Mouse (Mus musculus) ES-Bruce4 (cell line): ENCODE results near the gene Pitpnm1. TPM values are rescaled to one million over a fixed set of nuclear protein-coding genes. Genes with fewer than 3 reads are reported as not detected.

Experiments
- H3K27ac ChIP-seq: 2 replicates; pipeline ENCODE4 v1.5.1; 2012; ENCODE audit warnings: low read length, inconsistent platforms; ENCODE audit not compliant: insufficient read depth
- H3K27me3 ChIP-seq: 2 replicates; pipeline ENCODE4 v1.6.1; 2012; ENCODE audit warnings: mild to moderate bottlenecking, low read length, inconsistent platforms; ENCODE audit not compliant: control insufficient read depth, poor library complexity, insufficient read depth, severe bottlenecking
- H3K36me3 ChIP-seq: 2 replicates; pipeline ENCODE4 v1.6.1; 2012; ENCODE audit warnings: inconsistent platforms, mild to moderate bottlenecking, low read length, moderate library complexity; ENCODE audit not compliant: control insufficient read depth, poor library complexity, insufficient read depth, severe bottlenecking
- H3K4me1 ChIP-seq: one replicate; pipeline ENCODE4 v1.8.1; 2011; ENCODE audit warnings: low read length; ENCODE audit not compliant: control insufficient read depth, insufficient read depth
- H3K4me3 ChIP-seq: 2 replicates; pipeline ENCODE4 v1.5.1; 2011; ENCODE audit warnings: low read depth, mild to moderate bottlenecking, low read length
- H3K9ac ChIP-seq: 2 replicates; pipeline ENCODE4 v1.6.1; 2012; ENCODE audit warnings: low read depth, mild to moderate bottlenecking, inconsistent platforms; ENCODE audit not compliant: poor library complexity, severe bottlenecking
- H3K9me3 ChIP-seq: replicated peaks from 2 replicates; pipeline ENCODE4 v1.6.1; 2012; ENCODE audit warnings: mild to moderate bottlenecking, low read length, inconsistent platforms; ENCODE audit not compliant: control insufficient read depth, poor library complexity, insufficient read depth, severe bottlenecking
- CTCF ChIP-seq: IDR thresholded peaks from one replicate; pipeline ENCODE4 v1.8.1; 2011; ENCODE audit warnings: low read depth, low read length
- EP300 ChIP-seq: IDR thresholded peaks from 2 replicates; pipeline ENCODE4 v1.6.1; 2011; ENCODE audit warnings: low read depth, low read length; ENCODE audit not compliant: insufficient read depth
- POLR2A ChIP-seq: IDR thresholded peaks from one replicate; pipeline ENCODE4 v1.8.1; 2011; ENCODE audit warnings: low read length; ENCODE audit not compliant: insufficient read depth
- polyA plus RNA-seq: library from polyadenylated mRNA; stranded (reverse); fragments of >200 nt; gene quantifications from 2 replicates; pipeline ENCODE4 v1.2.4, GENCODE M21; 2011; ENCODE audit warnings: low read depth; ENCODE audit not compliant: missing spikeins, insufficient read depth, insufficient read length

Gene Pitpnm1
- polyA plus RNA-seq, 1 experiment = 11.2 TPM

DNA sequence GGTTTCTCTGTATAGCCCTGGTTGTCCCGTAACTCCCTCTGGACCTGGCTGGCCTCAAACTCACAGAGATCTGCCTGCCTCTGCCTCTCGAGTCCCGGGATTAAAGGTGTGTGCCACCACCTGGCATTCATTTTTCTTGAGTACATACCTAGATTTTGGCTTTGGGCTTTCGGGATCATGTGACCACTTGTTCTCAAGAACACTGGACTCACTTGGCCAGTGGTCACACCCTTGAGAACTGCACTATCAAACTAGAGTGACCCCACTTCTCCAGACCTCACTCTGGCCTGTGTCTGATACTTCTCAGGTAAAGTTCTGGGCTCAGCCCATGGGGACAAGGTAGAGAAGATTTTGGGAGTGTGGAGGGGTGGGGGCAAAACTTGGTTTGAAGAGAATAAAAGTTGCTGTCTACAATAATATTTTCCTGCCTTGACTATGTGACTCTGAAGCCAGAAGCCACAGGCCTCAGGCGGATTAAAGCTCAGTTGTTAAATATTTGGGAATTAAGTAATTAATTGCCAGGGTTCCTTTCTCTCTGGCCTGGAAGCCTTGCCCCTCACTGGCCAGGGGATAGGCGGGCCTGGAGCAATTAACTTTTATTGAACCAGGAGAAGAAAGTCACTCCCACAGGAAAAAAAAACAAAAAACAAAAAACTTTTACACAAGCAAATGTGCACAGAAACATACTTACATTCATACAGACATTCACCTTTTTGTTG is 26.9 kb upstream of the Pitpnm1 start:
- H3K4me1 ChIP-seq = no peaks in the 10 kb centered on the region
- no peak overlapping the region for H3K9ac ChIP-seq
- no peaks in the 10 kb centered on the region for H3K9me3 ChIP-seq
- no peaks in the 10 kb centered on the region for H3K36me3 ChIP-seq
- no peak overlapping the region for H3K27ac ChIP-seq
- TF ChIP-seq POLR2A (no peak), EP300 (no peak), CTCF (no peak)
- no peak overlapping the region for H3K4me3 ChIP-seq
- H3K27me3 ChIP-seq = no peaks in the 10 kb centered on the region

DNA sequence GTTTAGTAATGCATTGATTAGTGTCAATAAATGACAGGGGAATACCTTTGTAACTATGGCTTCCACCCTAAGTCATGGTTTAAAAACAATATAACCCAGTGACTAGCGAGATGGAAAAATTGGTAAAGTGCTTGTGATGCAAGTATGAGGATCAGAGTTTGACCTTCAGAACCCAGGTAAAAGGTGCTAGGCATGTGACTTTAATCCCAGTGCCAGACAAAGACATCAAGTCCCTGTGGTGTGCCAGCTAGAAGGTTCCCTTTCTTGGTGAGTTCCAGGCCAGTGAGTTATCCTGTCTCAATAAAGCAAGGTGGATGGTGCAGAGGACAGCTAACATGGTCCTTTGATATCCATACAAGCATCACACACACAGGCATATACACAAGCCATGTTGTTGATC is 24.3 kb upstream of the Pitpnm1 start:
- no peak overlapping the region for H3K27ac ChIP-seq
- no peak overlapping the region for H3K4me3 ChIP-seq
- no peaks in the 10 kb centered on the region for H3K4me1 ChIP-seq
- no peak overlapping the region for H3K9ac ChIP-seq
- TF ChIP-seq EP300 = no peak
- TF ChIP-seq POLR2A = no peak
- no peak for TF ChIP-seq CTCF
- H3K36me3 ChIP-seq = no peaks in the 10 kb centered on the region
- no peaks in the 10 kb centered on the region for H3K27me3 ChIP-seq
- no peaks in the 10 kb centered on the region for H3K9me3 ChIP-seq

GRCm38 (mm10) chr19:4079594-4079993 is 20.2 kb upstream of the Pitpnm1 start:
- Histone ChIP-seq H3K9ac (no peak overlapping the region), H3K27ac (no peak overlapping the region), H3K4me3 (no peak overlapping the region), H3K27me3 (no peaks in the 10 kb centered on the region), H3K4me1 (no peaks in the 10 kb centered on the region), H3K9me3 (no peaks in the 10 kb centered on the region), H3K36me3 (no peaks in the 10 kb centered on the region)
- TF ChIP-seq POLR2A (no peak), EP300 (no peak), CTCF (no peak)

- no peaks in the 10 kb centered on the region for H3K36me3 ChIP-seq
- H3K4me1 ChIP-seq = no peaks in the 10 kb centered on the region
- no peak overlapping the region for H3K27ac ChIP-seq
- no peaks in the 10 kb centered on the region for H3K27me3 ChIP-seq
- H3K4me3 ChIP-seq = no peak overlapping the region
- H3K9ac ChIP-seq = no peak overlapping the region
- TF ChIP-seq EP300 (no peak), POLR2A (no peak), CTCF (no peak)
- H3K9me3 ChIP-seq = no peaks in the 10 kb centered on the region
Observed at GRCm38 (mm10) chr19:4080511-4081009, 19.2 kb upstream of the Pitpnm1 start.

GRCm38 (mm10) chr19:4081394-4081793 is 18.4 kb upstream of the Pitpnm1 start, which contains the start of gene Cabp2:
Gene Cabp2, plus strand, starts transcription at chr19:4081578.
- TF ChIP-seq CTCF = no peak
- no peak for TF ChIP-seq EP300
- TF ChIP-seq POLR2A = no peak
- H3K27ac ChIP-seq = no peak within 1 kb of the TSS
- no peaks in the 10 kb centered on the region for H3K4me1 ChIP-seq
- no peaks in the 10 kb centered on the region for H3K36me3 ChIP-seq
- no peak within 1 kb of the TSS for H3K4me3 ChIP-seq
- no peaks in the 10 kb centered on the region for H3K27me3 ChIP-seq
- H3K9me3 ChIP-seq = no peaks in the 10 kb centered on the region
- no peak within 1 kb of the TSS for H3K9ac ChIP-seq

DNA sequence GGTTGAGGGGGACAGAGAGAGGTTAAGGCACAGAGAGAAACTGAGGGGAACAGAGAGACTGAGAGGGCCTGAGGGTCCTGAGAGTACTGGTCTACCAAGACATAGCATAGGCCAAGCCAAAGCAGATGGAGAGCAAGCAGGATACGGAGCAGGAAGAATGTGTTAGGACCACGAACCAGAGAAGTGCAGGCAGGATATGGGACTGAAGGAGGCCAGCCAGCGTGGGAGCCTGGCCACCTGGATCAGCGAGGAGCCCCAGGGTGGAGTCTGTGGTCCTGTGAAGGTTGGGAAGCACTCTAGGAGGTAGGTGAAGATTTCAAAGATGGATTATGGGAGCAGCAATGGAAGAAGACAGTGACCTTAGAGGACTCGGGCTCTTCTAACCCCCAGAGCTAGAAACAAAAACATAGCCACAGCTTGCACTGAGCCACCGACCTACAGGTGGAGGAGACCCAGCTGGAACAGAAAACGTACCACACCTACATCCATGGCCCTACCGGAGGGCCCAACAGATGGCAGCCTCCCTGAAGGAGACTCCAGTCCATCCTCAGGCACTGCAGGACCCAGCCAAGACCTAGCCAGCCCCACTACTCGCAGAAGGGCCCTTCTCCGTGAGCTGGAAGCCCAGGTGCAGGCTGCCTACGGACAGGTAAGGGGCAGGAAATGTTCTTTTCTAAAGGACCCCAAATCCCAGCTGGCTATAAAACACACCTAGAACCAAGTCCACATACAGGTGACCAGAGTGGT is 17.4 kb upstream of the Pitpnm1 start:
- H3K9ac ChIP-seq = no peak overlapping the region
- H3K36me3 ChIP-seq = no peaks in the 10 kb centered on the region
- H3K4me3 ChIP-seq = no peak overlapping the region
- no peaks in the 10 kb centered on the region for H3K4me1 ChIP-seq
- H3K9me3 ChIP-seq = no peaks in the 10 kb centered on the region
- no peaks in the 10 kb centered on the region for H3K27me3 ChIP-seq
- no peak for TF ChIP-seq CTCF
- no peak for TF ChIP-seq EP300
- no peak for TF ChIP-seq POLR2A
- no peak overlapping the region for H3K27ac ChIP-seq
